ENCODE assay signal across 11 mouse cellular contexts in genomic region chr1:66115330-66115729, GRCm38 (mm10). TPM values are rescaled to one million over a fixed set of nuclear protein-coding genes. Genes with fewer than 3 reads are reported as not detected.
DNase-seq lines count a peak whose midpoint lies in the region; ATAC-seq and TF ChIP-seq lines count a peak whose summit lies in the region.
"Had no signal": no experiment of that assay in that cellular context is flagged by ENCODE, and none has a peak within 500 bp of the region (broad histone marks: within the 10 kb centered on the region; RNA-seq: fewer than 3 reads in every experiment).

No protein-coding gene starts in this region.

- H3K4me3 ChIP-seq in left cerebral cortex, adult 2 months: no peak overlapping the region
- H3K4me3 ChIP-seq in embryonic fibroblast, embryonic 13.5 days (ENCODE audit: insufficient read depth, low read length): no peak overlapping the region
- H3K4me3 ChIP-seq in intestine, embryonic 16.5 days (ENCODE audit: low read length): no peak overlapping the region
- no peak overlapping the region for H3K4me3 ChIP-seq in hindbrain, embryonic 10.5 days

- H3K9ac ChIP-seq in intestine, embryonic 16.5 days (ENCODE audit: low read depth, low read length): no peak overlapping the region

- H3K9me3 ChIP-seq in intestine, embryonic 16.5 days (ENCODE audit: control insufficient read depth, low read length): no peaks in the 10 kb centered on the region
- peaks cover 4% of the 10 kb centered on the region; the same call in 1 of the 2 replicates for H3K9me3 ChIP-seq in hindbrain, embryonic 10.5 days

- H3K36me3 ChIP-seq in intestine, embryonic 16.5 days (ENCODE audit: control insufficient read depth, insufficient read depth, low read length): no peaks in the 10 kb centered on the region
- H3K36me3 ChIP-seq in hindbrain, embryonic 10.5 days: no peaks in the 10 kb centered on the region

- intact Hi-C loops in left cerebral cortex, adult 2 months (cut with DNase I): no loop called here

- 43% methylated on average over 3 of the region's 3 CpGs for WGBS in intestine, embryonic 16.5 days
- whole genome bisulfite sequencing in hindbrain, embryonic 10.5 days: 65% methylated on average over 3 of the region's 3 CpGs

- peak; percentile 2 to 47 for DNase-seq in adrenal gland, postnatal 36 days
- no peak for DNase-seq in adrenal gland, postnatal 4 days (ENCODE audit: low spot score in 2 of 2)
- peak; percentile 24 to 46 for DNase-seq in left cerebral cortex, adult 2 months (ENCODE audit: extremely low spot score in 1 of 2, low spot score in 2 of 2)
- DNase-seq in left cerebral cortex, adult 11 months (ENCODE audit: low spot score): no peak
- DNase-seq in right cerebral cortex, postnatal 14 days: peak; percentile 24
- DNase-seq in hindbrain, embryonic 10.5 days (ENCODE audit: low spot score): no peak
- DNase-seq: adrenal gland, adult 8-10 months; B cell, adult 2 months; gastrocnemius, postnatal 36 days had no signal

- H3K27ac ChIP-seq in left cerebral cortex, adult 2 months: no peak overlapping the region
- H3K27ac ChIP-seq in embryonic fibroblast, embryonic 13.5 days (ENCODE audit: insufficient read depth, low read length): 0 out of 2 replicates have a peak overlapping the region, but pooled peaks have one; percentile 31
- H3K27ac ChIP-seq in intestine, embryonic 16.5 days (ENCODE audit: low read length): no peak overlapping the region
- H3K27ac ChIP-seq in hindbrain, embryonic 10.5 days: no peak overlapping the region

- no peak overlapping the region for H3K4me2 ChIP-seq in intestine, embryonic 16.5 days (ENCODE audit: low read depth, low read length)

- TF ChIP-seq POLR2A in embryonic fibroblast, embryonic 13.5 days (IDR thresholded peaks at IDR 0.05; ENCODE audit: low read depth, low read length): no peak

- TF ChIP-seq CTCF in left cerebral cortex, adult 2 months (IDR thresholded peaks at IDR 0.05): no peak
- TF ChIP-seq CTCF in embryonic fibroblast, embryonic 13.5 days (IDR thresholded peaks at IDR 0.05; ENCODE audit: borderline replicate concordance, insufficient read depth, low read length): no peak

- no peaks in the 10 kb centered on the region for H3K4me1 ChIP-seq in embryonic fibroblast, embryonic 13.5 days (ENCODE audit: control insufficient read depth, insufficient read depth, low read length)
- H3K4me1 ChIP-seq in intestine, embryonic 16.5 days (ENCODE audit: control insufficient read depth, insufficient read depth, low read length): no peaks in the 10 kb centered on the region
- no peaks in the 10 kb centered on the region for H3K4me1 ChIP-seq in hindbrain, embryonic 10.5 days (replicated peaks)

- H3K27me3 ChIP-seq in intestine, embryonic 16.5 days (replicated peaks; ENCODE audit: control insufficient read depth, insufficient read depth, low read length): no peaks in the 10 kb centered on the region
- H3K27me3 ChIP-seq in hindbrain, embryonic 10.5 days (ENCODE audit: insufficient read depth, poor library complexity, severe bottlenecking): no peaks in the 10 kb centered on the region

- no peak for ATAC-seq in intestine, embryonic 16.5 days

RNA-seq across cellular contexts. Expression of gene Map2, which starts 59.7 kb away (rescaled TPM):
- 10 to 100 TPM; 17.7 to 34.1 TPM for total RNA-seq in adrenal gland, postnatal 36 days (2021)
- total RNA-seq in adrenal gland, postnatal 4 days (2021): 10 to 100 TPM; 33.6 to 39.3 TPM
- total RNA-seq in left cerebral cortex, adult 2 months (2021): 1,000 to 10,000 TPM; 1,064 to 1,130 TPM
- 24.0 and 51.6 TPM in 2 replicates for polyA plus RNA-seq in embryonic fibroblast, embryonic 13.5 days (2011; ENCODE audit: insufficient read length, low read depth, missing spikeins)
- 8.6 and 9.5 TPM in 2 replicates for polyA plus RNA-seq in intestine, embryonic 16.5 days (2015; fragmentation: Nextera tagmentation; extraction: Ambion mirVana)
- polyA plus RNA-seq in hindbrain, embryonic 10.5 days (2016; fragmentation: Nextera tagmentation; extraction: Ambion mirVana): 78.8 and 164 TPM in 2 replicates

Comparison
In these comparisons a context has a peak if more than half of its experiments do, and no peak if none do; other contexts are left out.
1. DNase-seq: peak in adrenal gland, postnatal 36 days (2 of 2), left cerebral cortex, adult 2 months (2 of 2) and right cerebral cortex, postnatal 14 days (single experiment); none in adrenal gland, postnatal 4 days (0 of 2), left cerebral cortex, adult 11 months (single experiment) and hindbrain, embryonic 10.5 days (single experiment).
2. RNA of gene Map2, which starts 59.7 kb away (total RNA-seq): 1,064 to 1,130 TPM in left cerebral cortex, adult 2 months; 33.6 to 39.3 TPM in adrenal gland, postnatal 4 days and 17.7 to 34.1 TPM in adrenal gland, postnatal 36 days; every median in the first group is over 10 times any median in the second.